11 mouse cellular contexts compared by ENCODE assay signal in genomic region chr10:109919515-109919914, GRCm38 (mm10).
DNase-seq lines count a peak whose midpoint lies in the region; ATAC-seq and TF ChIP-seq lines count a peak whose summit lies in the region.
"Had no signal": no experiment of that assay in that cellular context is flagged by ENCODE, and none has a peak within 500 bp of the region (broad histone marks: within the 10 kb centered on the region; RNA-seq: fewer than 3 reads in every experiment).

No protein-coding gene starts in this region.

- no peaks in the 10 kb centered on the region for H3K36me3 ChIP-seq in heart, adult 2 months (ENCODE audit: control insufficient read depth, insufficient read depth, low read length)
- no peaks in the 10 kb centered on the region for H3K36me3 ChIP-seq in liver, embryonic 14.5 days (replicated peaks; ENCODE audit: control insufficient read depth, insufficient read depth, low read depth)
- H3K36me3 ChIP-seq in liver, embryonic 12.5 days = no peaks in the 10 kb centered on the region
- H3K36me3 ChIP-seq in ES-Bruce4 (ENCODE audit: control insufficient read depth, insufficient read depth, low read length, poor library complexity, severe bottlenecking) = no peaks in the 10 kb centered on the region
- H3K36me3 ChIP-seq: forebrain, embryonic 10.5 days had no signal

- no peaks in the 10 kb centered on the region for H3K9me3 ChIP-seq in liver, embryonic 14.5 days (ENCODE audit: control insufficient read depth, low read length)
- H3K9me3 ChIP-seq in liver, embryonic 12.5 days (replicated peaks) = no peaks in the 10 kb centered on the region
- H3K9me3 ChIP-seq in ES-Bruce4 (replicated peaks; ENCODE audit: control insufficient read depth, insufficient read depth, low read length, poor library complexity, severe bottlenecking) = no peaks in the 10 kb centered on the region
- H3K9me3 ChIP-seq: forebrain, embryonic 10.5 days had no signal

- H3K9ac ChIP-seq in heart, adult 2 months (ENCODE audit: low read depth, low read length) = no peak overlapping the region
- H3K9ac ChIP-seq in liver, embryonic 14.5 days (replicated peaks) = no peak overlapping the region
- no peak overlapping the region for H3K9ac ChIP-seq in liver, embryonic 12.5 days
- H3K9ac ChIP-seq in ES-Bruce4 (ENCODE audit: low read depth, poor library complexity, severe bottlenecking) = no peak overlapping the region

- DNase-seq in heart, adult 2 months = no peak
- no peak for DNase-seq in heart, adult 8-10 months (ENCODE audit: low spot score)
- DNase-seq in liver, embryonic 14.5 days (ENCODE audit: low read depth in 3 of 3, low spot score in 3 of 3) = no peak
- no peak for DNase-seq in ovary, adult 18-20 months (ENCODE audit: low spot score)
- DNase-seq in frontal cortex, postnatal 25 days (ENCODE audit: low spot score in 2 of 2) = no peak
- DNase-seq: embryo, embryonic 11 days; gastrocnemius, postnatal 14 days had no signal

- no peak overlapping the region for H3K27ac ChIP-seq in heart, adult 2 months
- H3K27ac ChIP-seq in liver, embryonic 14.5 days = no peak overlapping the region
- H3K27ac ChIP-seq in liver, embryonic 12.5 days = no peak overlapping the region
- no peak overlapping the region for H3K27ac ChIP-seq in ES-Bruce4 (ENCODE audit: insufficient read depth, low read length)
- no peak overlapping the region for H3K27ac ChIP-seq in cortical plate, adult 2 months (ENCODE audit: insufficient read depth, low read length)
- H3K27ac ChIP-seq: forebrain, embryonic 10.5 days had no signal

- no peak for TF ChIP-seq POLR2A in heart, adult 2 months (IDR thresholded peaks at IDR 0.05; ENCODE audit: insufficient read depth, low read depth, low read length)
- no peak for TF ChIP-seq POLR2A in ES-Bruce4 (IDR thresholded peaks at IDR 0.05; ENCODE audit: insufficient read depth, low read length)
- no peak for TF ChIP-seq POLR2A in cortical plate, adult 2 months (IDR thresholded peaks at IDR 0.05; ENCODE audit: extremely low read depth, insufficient read depth, low read length)

- intact Hi-C loops in heart, adult 2 months (cut with DNase I) = no loop called here

- no peaks in the 10 kb centered on the region for H3K79me2 ChIP-seq in heart, adult 2 months (replicated peaks; ENCODE audit: control insufficient read depth, insufficient read depth, low read length)

- no peaks in the 10 kb centered on the region for H3K27me3 ChIP-seq in heart, adult 2 months (ENCODE audit: control insufficient read depth, insufficient read depth, low read length)
- H3K27me3 ChIP-seq in liver, embryonic 14.5 days (ENCODE audit: control insufficient read depth, insufficient read depth, low read length) = no peaks in the 10 kb centered on the region
- H3K27me3 ChIP-seq in liver, embryonic 12.5 days (replicated peaks) = no peaks in the 10 kb centered on the region
- H3K27me3 ChIP-seq in ES-Bruce4 (ENCODE audit: control insufficient read depth, insufficient read depth, low read length, poor library complexity, severe bottlenecking) = no peaks in the 10 kb centered on the region

- WGBS in heart, adult 2 months = 56% methylated on average over 1 of the region's 1 CpGs
- WGBS in liver, embryonic 14.5 days (ENCODE audit: insufficient replicate concordance) = 19% methylated on average over 1 of the region's 1 CpGs
- WGBS in liver, embryonic 12.5 days (ENCODE audit: insufficient replicate concordance) = 28% methylated on average over 1 of the region's 1 CpGs

- no peak for TF ChIP-seq EP300 in heart, adult 2 months (IDR thresholded peaks at IDR 0.05; ENCODE audit: insufficient read depth, low read depth, low read length)
- no peak for TF ChIP-seq EP300 in liver, embryonic 14.5 days (IDR thresholded peaks at IDR 0.05; ENCODE audit: low read depth)
- TF ChIP-seq EP300 in ES-Bruce4 (IDR thresholded peaks at IDR 0.05; ENCODE audit: insufficient read depth, low read depth, low read length) = no peak

- H3K4me1 ChIP-seq in heart, adult 2 months (ENCODE audit: control insufficient read depth, insufficient read depth, low read length) = peaks cover 1% of the 10 kb centered on the region
- no peaks in the 10 kb centered on the region for H3K4me1 ChIP-seq in liver, embryonic 14.5 days (replicated peaks; ENCODE audit: control insufficient read depth in 2 of 2, insufficient read depth in 2 of 2, low read length in 1 of 2)
- no peaks in the 10 kb centered on the region for H3K4me1 ChIP-seq in liver, embryonic 12.5 days
- H3K4me1 ChIP-seq in ES-Bruce4 (ENCODE audit: control insufficient read depth, insufficient read depth, low read length) = no peaks in the 10 kb centered on the region
- H3K4me1 ChIP-seq in cortical plate, adult 2 months (ENCODE audit: control insufficient read depth, insufficient read depth, low read length) = no peaks in the 10 kb centered on the region; the same call in 1 of the 2 replicates

- TF ChIP-seq CTCF in heart, adult 2 months (IDR thresholded peaks at IDR 0.05) = peak; percentile 54
- peak; percentile 23 for TF ChIP-seq CTCF in liver, embryonic 14.5 days (IDR thresholded peaks at IDR 0.05; ENCODE audit: low read depth)
- TF ChIP-seq CTCF in ES-Bruce4 (IDR thresholded peaks at IDR 0.05; ENCODE audit: low read depth, low read length) = peak; percentile 54
- TF ChIP-seq CTCF in cortical plate, adult 2 months (IDR thresholded peaks at IDR 0.05; ENCODE audit: extremely low read depth, insufficient read depth, low read length) = 0 out of 2 replicates have a peak, but pooled peaks have one; percentile 14

- ATAC-seq in liver, embryonic 14.5 days (ENCODE audit: insufficient read depth) = no peak
- ATAC-seq in liver, embryonic 12.5 days = no peak

- no peak overlapping the region for H3K4me3 ChIP-seq in heart, adult 2 months
- no peak overlapping the region for H3K4me3 ChIP-seq in liver, embryonic 14.5 days (ENCODE audit: insufficient read depth in 1 of 2, low read depth in 2 of 2, low read length in 2 of 2)
- H3K4me3 ChIP-seq in liver, embryonic 12.5 days = no peak overlapping the region
- H3K4me3 ChIP-seq in ES-Bruce4 (ENCODE audit: low read depth, low read length) = no peak overlapping the region
- H3K4me3 ChIP-seq in cortical plate, adult 2 months (ENCODE audit: insufficient read depth, low read length) = no peak overlapping the region
- H3K4me3 ChIP-seq: forebrain, embryonic 10.5 days had no signal

- H3K4me2 ChIP-seq in liver, embryonic 14.5 days (ENCODE audit: low read depth) = no peak overlapping the region
- no peak overlapping the region for H3K4me2 ChIP-seq in liver, embryonic 12.5 days
